Mouse (Mus musculus): ENCODE data around the gene Xpr1.

GRCm38 (mm10) chr1:155254309-155254708 lies 162.9 kb downstream of the Xpr1 start:
- TF ChIP-seq POLR2A (IDR thresholded peaks at IDR 0.05; ENCODE audit: control insufficient read depth, low read depth, low read length), result no peak
- TF ChIP-seq CTCF (IDR thresholded peaks at IDR 0.05; ENCODE audit: control insufficient read depth, insufficient read depth, insufficient replicate concordance, low read depth, low read length), result no peak

All from testis, adult 2 months (tissue).